8 mouse cellular contexts compared by ENCODE assay signal in the genomic region with DNA sequence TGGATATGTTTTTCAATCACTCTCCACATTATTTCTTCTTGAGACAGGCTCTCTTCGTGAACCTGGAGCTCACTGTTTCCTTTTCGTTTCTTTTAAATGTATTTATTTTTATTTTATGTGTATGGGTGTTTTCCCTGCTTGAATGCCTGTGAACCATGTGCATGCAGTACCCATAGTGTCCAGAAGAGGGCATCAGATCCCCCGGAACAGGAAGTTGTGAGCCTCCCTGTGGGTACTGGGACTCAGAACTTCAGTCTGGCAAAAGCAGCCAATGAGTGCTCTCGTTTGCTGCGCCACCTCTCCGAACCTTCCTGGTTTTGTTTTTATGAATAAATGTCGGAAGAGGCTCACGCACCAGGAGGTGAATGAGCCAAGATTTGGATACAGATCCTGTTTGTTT. TPM values are rescaled to one million over a fixed set of nuclear protein-coding genes. Genes with fewer than 3 reads are reported as not detected.
DNase-seq lines count a peak whose midpoint lies in the region; ATAC-seq and TF ChIP-seq lines count a peak whose summit lies in the region.

No protein-coding gene starts in this region.

- no peaks in the 10 kb centered on the region for H3K36me3 ChIP-seq in intestine, embryonic 14.5 days (ENCODE audit: control insufficient read depth, insufficient read depth, low read length)
- H3K36me3 ChIP-seq in intestine, embryonic 16.5 days (ENCODE audit: control insufficient read depth, insufficient read depth, low read length) = no peaks in the 10 kb centered on the region
- no peaks in the 10 kb centered on the region for H3K36me3 ChIP-seq in lung, embryonic 14.5 days (ENCODE audit: insufficient read depth)

- TF ChIP-seq CTCF in lung, embryonic 14.5 days (IDR thresholded peaks at IDR 0.05; ENCODE audit: low read depth) = peak; percentile 52

- no peaks in the 10 kb centered on the region for H3K27me3 ChIP-seq in intestine, embryonic 14.5 days (replicated peaks; ENCODE audit: control insufficient read depth, insufficient read depth, low read length)
- no peaks in the 10 kb centered on the region for H3K27me3 ChIP-seq in intestine, embryonic 16.5 days (replicated peaks; ENCODE audit: control insufficient read depth, insufficient read depth, low read length)
- no peaks in the 10 kb centered on the region for H3K27me3 ChIP-seq in lung, embryonic 14.5 days (ENCODE audit: insufficient read depth, low read length)

- H3K4me1 ChIP-seq in intestine, embryonic 14.5 days (replicated peaks; ENCODE audit: control insufficient read depth, insufficient read depth, low read length) = no peaks in the 10 kb centered on the region
- no peaks in the 10 kb centered on the region for H3K4me1 ChIP-seq in intestine, embryonic 16.5 days (ENCODE audit: control insufficient read depth, insufficient read depth, low read length)
- H3K4me1 ChIP-seq in lung, embryonic 14.5 days (ENCODE audit: insufficient read depth) = no peaks in the 10 kb centered on the region

- WGBS in intestine, embryonic 14.5 days = 68% methylated on average over 8 of the region's 8 CpGs
- 67% methylated on average over 8 of the region's 8 CpGs for WGBS in intestine, embryonic 16.5 days
- 65% methylated on average over 8 of the region's 8 CpGs for WGBS in lung, embryonic 14.5 days

- H3K9ac ChIP-seq in intestine, embryonic 14.5 days (ENCODE audit: low read length) = no peak overlapping the region
- no peak overlapping the region for H3K9ac ChIP-seq in intestine, embryonic 16.5 days (ENCODE audit: low read depth, low read length)
- H3K9ac ChIP-seq in lung, embryonic 14.5 days = no peak overlapping the region

- H3K4me3 ChIP-seq in intestine, embryonic 14.5 days (ENCODE audit: low read depth, low read length) = no peak overlapping the region
- H3K4me3 ChIP-seq in intestine, embryonic 16.5 days (ENCODE audit: low read length) = no peak overlapping the region
- no peak overlapping the region for H3K4me3 ChIP-seq in lung, embryonic 14.5 days (ENCODE audit: low read depth, low read length)

- no peak for ATAC-seq in intestine, embryonic 14.5 days (replicated peaks; ENCODE audit: low FRiP score, low TSS enrichment, low read depth)
- no peak for ATAC-seq in intestine, embryonic 16.5 days
- ATAC-seq in CD4-positive, CD25-positive, alpha-beta regulatory T cell, adult 4 months = peak; percentile 49
- no peak for ATAC-seq in lung, embryonic 14.5 days (ENCODE audit: insufficient read depth)

- H3K27ac ChIP-seq in intestine, embryonic 14.5 days (ENCODE audit: low read depth) = no peak overlapping the region
- H3K27ac ChIP-seq in intestine, embryonic 16.5 days (ENCODE audit: low read length) = no peak overlapping the region
- H3K27ac ChIP-seq in lung, embryonic 14.5 days (ENCODE audit: low read depth) = no peak overlapping the region

- peak; percentile 56 for DNase-seq in intestine, embryonic 14.5 days (ENCODE audit: low spot score)
- DNase-seq in adrenal gland, postnatal 10 days = peak; percentile 53
- peak; percentile 31 for DNase-seq in lung, embryonic 14.5 days
- DNase-seq in thymus, postnatal 14 days = peak; percentile 62
- DNase-seq in frontal cortex, adult 2 months (ENCODE audit: extremely low spot score in 1 of 2, low spot score in 1 of 2) = no peak
- DNase-seq in frontal cortex, postnatal 36 days (ENCODE audit: low spot score in 2 of 2) = no peak

- H3K9me3 ChIP-seq in intestine, embryonic 14.5 days (ENCODE audit: control insufficient read depth, low read length) = no peaks in the 10 kb centered on the region
- no peaks in the 10 kb centered on the region for H3K9me3 ChIP-seq in intestine, embryonic 16.5 days (ENCODE audit: control insufficient read depth, low read length)
- no peaks in the 10 kb centered on the region for H3K9me3 ChIP-seq in lung, embryonic 14.5 days (ENCODE audit: low read depth, low read length)

- no peak overlapping the region for H3K4me2 ChIP-seq in intestine, embryonic 14.5 days (ENCODE audit: low read length)
- H3K4me2 ChIP-seq in intestine, embryonic 16.5 days (ENCODE audit: low read depth, low read length) = no peak overlapping the region
- no peak overlapping the region for H3K4me2 ChIP-seq in lung, embryonic 14.5 days

RNA-seq across cellular contexts. Expression of a gene that starts 13.2 kb away (rescaled TPM):
- polyA plus RNA-seq in intestine, embryonic 14.5 days (2014; fragmentation: Nextera tagmentation; extraction: Ambion mirVana) = not detected in 2 replicates
- polyA plus RNA-seq in intestine, embryonic 16.5 days (2015; fragmentation: Nextera tagmentation; extraction: Ambion mirVana) = not detected in 2 replicates
- polyA plus RNA-seq in CD4-positive, CD25-positive, alpha-beta regulatory T cell, adult 4 months (2017; shearing (Covaris generic)) = not detected
- total RNA-seq in adrenal gland, postnatal 10 days (2021) = not detected
- polyA plus RNA-seq in lung, embryonic 14.5 days (2014; fragmentation: Nextera tagmentation; extraction: Ambion mirVana) = not detected in 2 replicates
- polyA plus RNA-seq in frontal cortex, adult 2 months (2012; rRNA removed) = not detected in 2 replicates

RNA-seq across cellular contexts. Expression of a gene that starts 20.7 kb away (rescaled TPM):
- polyA plus RNA-seq in intestine, embryonic 14.5 days (2014; fragmentation: Nextera tagmentation; extraction: Ambion mirVana) = 5.7 and 7.9 TPM in 2 replicates
- 5.1 and 5.4 TPM in 2 replicates for polyA plus RNA-seq in intestine, embryonic 16.5 days (2015; fragmentation: Nextera tagmentation; extraction: Ambion mirVana)
- polyA plus RNA-seq in CD4-positive, CD25-positive, alpha-beta regulatory T cell, adult 4 months (2017; shearing (Covaris generic)) = 1 to 10 TPM; 6.4 to 7.6 TPM
- total RNA-seq in adrenal gland, postnatal 10 days (2021) = 1 to 10 TPM; 6.4 to 7.8 TPM
- polyA plus RNA-seq in lung, embryonic 14.5 days (2014; fragmentation: Nextera tagmentation; extraction: Ambion mirVana) = 5.8 and 6.0 TPM in 2 replicates
- 7.3 and 7.6 TPM in 2 replicates for polyA plus RNA-seq in frontal cortex, adult 2 months (2012; rRNA removed)

RNA-seq across cellular contexts. Expression of a gene that starts 43.6 kb away (rescaled TPM):
- polyA plus RNA-seq in intestine, embryonic 14.5 days (2014; fragmentation: Nextera tagmentation; extraction: Ambion mirVana) = not detected in 2 replicates
- not detected in 2 replicates for polyA plus RNA-seq in intestine, embryonic 16.5 days (2015; fragmentation: Nextera tagmentation; extraction: Ambion mirVana)
- polyA plus RNA-seq in CD4-positive, CD25-positive, alpha-beta regulatory T cell, adult 4 months (2017; shearing (Covaris generic)) = not detected
- not detected for total RNA-seq in adrenal gland, postnatal 10 days (2021)
- not detected in 2 replicates for polyA plus RNA-seq in lung, embryonic 14.5 days (2014; fragmentation: Nextera tagmentation; extraction: Ambion mirVana)
- not detected in 2 replicates for polyA plus RNA-seq in frontal cortex, adult 2 months (2012; rRNA removed)

Comparison
In these comparisons a context has a peak if more than half of its experiments do, and no peak if none do; other contexts are left out.
1. DNase-seq: peak in intestine, embryonic 14.5 days (single experiment), adrenal gland, postnatal 10 days (single experiment), lung, embryonic 14.5 days (single experiment) and thymus, postnatal 14 days (single experiment); none in frontal cortex, adult 2 months (0 of 2) and frontal cortex, postnatal 36 days (0 of 2).